Mouse (Mus musculus): Measurements from ENCODE around the gene St3gal5. TPM values are rescaled to one million over a fixed set of nuclear protein-coding genes. Genes with fewer than 3 reads are reported as not detected.

Gene St3gal5
- polyA plus RNA-seq, 1 experiment = 10.4 TPM

- 86% methylated on average over 7 of the region's 7 CpGs for WGBS
- no peak overlapping the region for H3K4me3 ChIP-seq (ENCODE audit: insufficient read depth, low read depth, low read length)
- H3K27ac ChIP-seq (ENCODE audit: insufficient read depth, low read depth, low read length) = no peak overlapping the region
- TF ChIP-seq CTCF (conservative IDR thresholded peaks at IDR 0.05; ENCODE audit: insufficient read depth, insufficient read length, low read depth, low read length) (no peak), POLR2A (IDR thresholded peaks at IDR 0.05; ENCODE audit: low read depth, low read length) (no peak)
- H3K36me3 ChIP-seq (ENCODE audit: control insufficient read depth, insufficient read depth, low read length) = no peaks in the 10 kb centered on the region
- no peak for DNase-seq
- H3K27me3 ChIP-seq (replicated peaks; ENCODE audit: control insufficient read depth, insufficient read depth, low read length) = no peaks in the 10 kb centered on the region
- no peaks in the 10 kb centered on the region for H3K4me1 ChIP-seq (ENCODE audit: control insufficient read depth, insufficient read depth, low read length)
Measured at GRCm38 (mm10) chr6:72114902-72115301, 17.5 kb downstream of the St3gal5 start.

- H3K27me3 ChIP-seq (replicated peaks; ENCODE audit: control insufficient read depth, insufficient read depth, low read length) = no peaks in the 10 kb centered on the region
- H3K4me3 ChIP-seq (ENCODE audit: insufficient read depth, low read depth, low read length) = no peak overlapping the region
- 82% methylated on average over 8 of the region's 8 CpGs for WGBS
- H3K4me1 ChIP-seq (ENCODE audit: control insufficient read depth, insufficient read depth, low read length) = no peaks in the 10 kb centered on the region
- H3K27ac ChIP-seq (ENCODE audit: insufficient read depth, low read depth, low read length) = no peak overlapping the region
- no peaks in the 10 kb centered on the region for H3K36me3 ChIP-seq (ENCODE audit: control insufficient read depth, insufficient read depth, low read length)
- TF ChIP-seq CTCF (conservative IDR thresholded peaks at IDR 0.05; ENCODE audit: insufficient read depth, insufficient read length, low read depth, low read length) (no peak), POLR2A (IDR thresholded peaks at IDR 0.05; ENCODE audit: low read depth, low read length) (no peak)
- DNase-seq = no peak
Measured at GRCm38 (mm10) chr6:72117322-72117968, 20.1 kb downstream of the St3gal5 start.

GRCm38 (mm10) chr6:72119870-72120269 is 22.5 kb downstream of the St3gal5 start:
- H3K36me3 ChIP-seq (ENCODE audit: control insufficient read depth, insufficient read depth, low read length) = no peaks in the 10 kb centered on the region
- H3K27ac ChIP-seq (ENCODE audit: insufficient read depth, low read depth, low read length) = no peak overlapping the region
- no peak for DNase-seq
- TF ChIP-seq POLR2A (IDR thresholded peaks at IDR 0.05; ENCODE audit: low read depth, low read length) = no peak
- no peak for TF ChIP-seq CTCF (conservative IDR thresholded peaks at IDR 0.05; ENCODE audit: insufficient read depth, insufficient read length, low read depth, low read length)
- H3K4me1 ChIP-seq (ENCODE audit: control insufficient read depth, insufficient read depth, low read length) = no peaks in the 10 kb centered on the region
- H3K4me3 ChIP-seq (ENCODE audit: insufficient read depth, low read depth, low read length) = no peak overlapping the region
- H3K27me3 ChIP-seq (replicated peaks; ENCODE audit: control insufficient read depth, insufficient read depth, low read length) = no peaks in the 10 kb centered on the region
- 86% methylated on average over 1 of the region's 1 CpGs for WGBS

- WGBS = 47% methylated on average over 3 of the region's 3 CpGs
Measured at GRCm38 (mm10) chr6:72121301-72121700, 23.9 kb downstream of the St3gal5 start.

GRCm38 (mm10) chr6:72122515-72122914 is 25.1 kb downstream of the St3gal5 start:
- 71% methylated on average over 5 of the region's 5 CpGs for WGBS
- no peak for DNase-seq
- H3K4me3 ChIP-seq (ENCODE audit: insufficient read depth, low read depth, low read length) = no peak overlapping the region
- no peaks in the 10 kb centered on the region for H3K27me3 ChIP-seq (replicated peaks; ENCODE audit: control insufficient read depth, insufficient read depth, low read length)
- no peak overlapping the region for H3K27ac ChIP-seq (ENCODE audit: insufficient read depth, low read depth, low read length)
- no peak for TF ChIP-seq POLR2A (IDR thresholded peaks at IDR 0.05; ENCODE audit: low read depth, low read length)
- no peaks in the 10 kb centered on the region for H3K4me1 ChIP-seq (ENCODE audit: control insufficient read depth, insufficient read depth, low read length)
- H3K36me3 ChIP-seq (ENCODE audit: control insufficient read depth, insufficient read depth, low read length) = no peaks in the 10 kb centered on the region

More at GRCm38 (mm10) chr6:72121301-72121700, 23.9 kb downstream of the St3gal5 start:
- H3K27ac ChIP-seq (ENCODE audit: insufficient read depth, low read depth, low read length) = no peak overlapping the region; the same call in 1 of the 2 replicates
- no peak overlapping the region for H3K4me3 ChIP-seq (ENCODE audit: insufficient read depth, low read depth, low read length)
- no peak for TF ChIP-seq CTCF (conservative IDR thresholded peaks at IDR 0.05; ENCODE audit: insufficient read depth, insufficient read length, low read depth, low read length)
- TF ChIP-seq POLR2A (IDR thresholded peaks at IDR 0.05; ENCODE audit: low read depth, low read length) = no peak
- peak; percentile 30 for DNase-seq
- no peaks in the 10 kb centered on the region for H3K27me3 ChIP-seq (replicated peaks; ENCODE audit: control insufficient read depth, insufficient read depth, low read length)
- H3K4me1 ChIP-seq (ENCODE audit: control insufficient read depth, insufficient read depth, low read length) = no peaks in the 10 kb centered on the region
- no peaks in the 10 kb centered on the region for H3K36me3 ChIP-seq (ENCODE audit: control insufficient read depth, insufficient read depth, low read length)

- Histone ChIP-seq H3K27me3 (replicated peaks; ENCODE audit: control insufficient read depth, insufficient read depth, low read length) (no peaks in the 10 kb centered on the region), H3K36me3 (ENCODE audit: control insufficient read depth, insufficient read depth, low read length) (no peaks in the 10 kb centered on the region), H3K4me3 (ENCODE audit: insufficient read depth, low read depth, low read length) (no peak overlapping the region), H3K4me1 (ENCODE audit: control insufficient read depth, insufficient read depth, low read length) (no peaks in the 10 kb centered on the region), H3K27ac (ENCODE audit: insufficient read depth, low read depth, low read length) (no peak overlapping the region)
- DNase-seq = no peak
- TF ChIP-seq CTCF (conservative IDR thresholded peaks at IDR 0.05; ENCODE audit: insufficient read depth, insufficient read length, low read depth, low read length) = no peak
- TF ChIP-seq POLR2A (IDR thresholded peaks at IDR 0.05; ENCODE audit: low read depth, low read length) = no peak
- WGBS = 85% methylated on average over 13 of the region's 13 CpGs
Measured at GRCm38 (mm10) chr6:72124315-72125103, 27.1 kb downstream of the St3gal5 start.

- H3K27me3 ChIP-seq (replicated peaks; ENCODE audit: control insufficient read depth, insufficient read depth, low read length) = no peaks in the 10 kb centered on the region
- TF ChIP-seq CTCF (conservative IDR thresholded peaks at IDR 0.05; ENCODE audit: insufficient read depth, insufficient read length, low read depth, low read length) (no peak), POLR2A (IDR thresholded peaks at IDR 0.05; ENCODE audit: low read depth, low read length) (no peak)
- H3K27ac ChIP-seq (ENCODE audit: insufficient read depth, low read depth, low read length) = no peak overlapping the region
- no peaks in the 10 kb centered on the region for H3K36me3 ChIP-seq (ENCODE audit: control insufficient read depth, insufficient read depth, low read length)
- WGBS = 64% methylated on average over 9 of the region's 9 CpGs
- no peak overlapping the region for H3K4me3 ChIP-seq (ENCODE audit: insufficient read depth, low read depth, low read length)
- no peaks in the 10 kb centered on the region for H3K4me1 ChIP-seq (ENCODE audit: control insufficient read depth, insufficient read depth, low read length)
- DNase-seq = no peak
Measured at GRCm38 (mm10) chr6:72126128-72126917, 28.9 kb downstream of the St3gal5 start.
